Mouse (Mus musculus) brain, embryonic 14.5 days (tissue): ENCODE data around the gene Spag9. TPM values are rescaled to one million over a fixed set of nuclear protein-coding genes. Genes with fewer than 3 reads are reported as not detected.

ENCODE experiments used
- DNase-seq: peaks from one replicate; pipeline ENCODE4 v3.0.0-alpha.2; 2011; ENCODE audit warnings: low read depth
- CTCF ChIP-seq: fragments of 200-500 bp; IDR thresholded peaks from 2 replicates; pipeline ENCODE4 v1.5.1; 2012; ENCODE audit warnings: inconsistent platforms, mild to moderate bottlenecking, moderate library complexity, borderline replicate concordance; ENCODE audit not compliant: insufficient read depth, insufficient read length; ENCODE audit errors: extremely low read depth
- POLR2A ChIP-seq: fragments of 200-500 bp; IDR thresholded peaks from 2 replicates; pipeline ENCODE4 v1.6.1; 2012; ENCODE audit warnings: mild to moderate bottlenecking, inconsistent platforms, borderline replicate concordance; ENCODE audit not compliant: poor library complexity, insufficient read depth, insufficient read length, severe bottlenecking; ENCODE audit errors: extremely low read depth
- polyA plus RNA-seq: library from polyadenylated mRNA; depleted of rRNA; stranded (reverse); fragments of >200 nt; gene quantifications from 2 replicates; pipeline ENCODE4 v1.2.3, GENCODE M21; 2012

Gene Spag9
- polyA plus RNA-seq, 1 experiment: 112 TPM

DNA sequence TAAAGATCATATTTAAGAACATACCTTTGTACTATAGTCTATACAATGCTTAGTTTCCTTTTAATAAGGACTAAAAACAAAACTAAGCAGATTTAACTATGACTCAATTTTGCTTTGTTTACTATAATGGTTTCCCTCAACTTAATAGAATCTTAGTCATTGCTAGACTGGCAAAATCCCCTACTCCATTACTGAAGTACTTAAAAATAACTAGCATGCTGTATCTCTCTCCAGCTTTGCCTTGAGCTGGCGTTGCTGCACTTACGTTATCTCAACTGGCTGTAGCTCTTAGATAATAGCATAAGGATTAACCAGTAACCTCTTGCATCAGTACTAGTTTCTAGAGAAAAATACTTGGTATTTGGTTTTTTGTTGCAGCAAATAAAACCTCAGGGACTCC lies 117.9 kb downstream of the Spag9 start:
- no peak for TF ChIP-seq POLR2A
- DNase-seq: no peak

DNA sequence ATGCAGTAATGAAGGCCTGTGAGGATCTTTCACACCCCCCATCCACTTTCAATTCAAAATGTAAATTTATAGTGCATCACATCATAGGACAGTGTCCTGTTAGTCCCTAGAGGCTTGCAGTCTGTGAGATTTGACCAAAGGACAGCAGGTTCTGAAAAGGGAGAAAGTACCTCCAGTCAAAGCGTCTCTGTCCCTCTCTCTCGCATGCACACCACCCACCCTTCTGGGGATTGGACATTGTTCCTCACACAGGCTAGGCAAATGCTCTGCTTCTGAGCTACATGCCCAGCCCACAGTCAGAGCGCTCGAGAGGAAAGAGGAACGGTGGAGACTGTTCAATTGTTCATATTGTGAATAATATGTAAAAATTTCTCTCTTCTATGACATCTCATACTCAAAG lies 119.5 kb downstream of the Spag9 start:
- DNase-seq: no peak
- TF ChIP-seq CTCF (no peak), POLR2A (no peak)

DNA sequence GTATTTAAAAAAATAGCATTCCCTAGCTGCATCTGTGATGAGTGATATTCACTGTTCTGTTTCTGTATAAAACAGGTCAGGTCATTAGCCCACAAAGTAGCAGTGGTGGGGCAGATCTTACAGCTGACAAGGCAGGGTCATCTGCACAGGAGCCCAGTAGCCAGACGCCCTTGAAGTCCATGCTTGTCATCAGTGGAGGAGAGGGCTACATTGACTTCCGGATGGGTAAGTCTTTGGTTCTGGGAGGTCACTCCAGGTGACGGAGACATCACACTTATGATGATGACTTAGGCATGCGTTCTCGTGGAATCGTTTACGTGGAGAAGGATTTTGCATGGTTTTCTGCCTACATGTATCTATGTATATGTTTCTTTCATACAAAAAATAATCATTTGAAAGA lies 120.8 kb downstream of the Spag9 start:
- TF ChIP-seq CTCF: no peak
- TF ChIP-seq POLR2A: no peak
- DNase-seq: no peak

DNA sequence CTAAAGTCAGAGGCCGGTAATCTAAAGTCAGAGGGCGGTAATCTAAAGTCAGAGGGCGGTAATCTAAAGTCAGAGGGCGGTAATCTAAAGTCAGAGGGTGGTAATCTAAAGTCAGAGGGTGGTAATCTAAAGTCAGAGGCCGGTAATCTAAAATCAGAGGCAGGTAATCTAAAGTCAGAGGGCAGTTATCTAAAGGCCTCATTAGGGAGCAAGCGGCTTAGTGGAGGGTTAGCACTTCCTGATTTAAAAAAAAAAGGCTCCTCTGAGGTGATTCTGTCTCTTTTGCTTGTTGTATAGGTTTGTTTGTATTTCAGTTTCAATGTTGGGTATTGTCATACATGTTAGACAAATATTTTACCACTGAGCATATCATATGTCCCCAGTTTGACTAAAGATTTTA lies 121.9 kb downstream of the Spag9 start:
- no peak for TF ChIP-seq POLR2A
- TF ChIP-seq CTCF: no peak
- DNase-seq: no peak

DNA sequence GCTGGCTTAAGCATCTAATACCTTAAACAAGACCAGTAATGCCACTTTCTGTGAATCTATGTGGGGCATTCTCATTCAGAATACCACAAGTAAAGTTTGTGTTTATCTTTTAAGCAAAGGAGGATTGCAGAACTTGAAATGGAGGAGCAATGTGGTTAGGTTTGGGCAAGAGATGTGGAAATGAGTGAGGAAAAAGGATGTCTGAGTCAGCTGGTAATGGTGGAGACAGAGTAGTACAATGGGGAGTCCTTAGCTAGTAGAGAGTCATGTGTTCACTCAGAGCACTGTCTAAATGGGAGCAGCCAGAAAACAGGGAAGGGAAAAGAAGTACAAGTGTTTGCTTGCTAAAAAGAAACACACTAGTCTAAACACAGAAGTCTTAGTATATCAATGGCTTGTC lies 122.7 kb downstream of the Spag9 start:
- no peak for TF ChIP-seq CTCF
- TF ChIP-seq POLR2A: no peak

DNA sequence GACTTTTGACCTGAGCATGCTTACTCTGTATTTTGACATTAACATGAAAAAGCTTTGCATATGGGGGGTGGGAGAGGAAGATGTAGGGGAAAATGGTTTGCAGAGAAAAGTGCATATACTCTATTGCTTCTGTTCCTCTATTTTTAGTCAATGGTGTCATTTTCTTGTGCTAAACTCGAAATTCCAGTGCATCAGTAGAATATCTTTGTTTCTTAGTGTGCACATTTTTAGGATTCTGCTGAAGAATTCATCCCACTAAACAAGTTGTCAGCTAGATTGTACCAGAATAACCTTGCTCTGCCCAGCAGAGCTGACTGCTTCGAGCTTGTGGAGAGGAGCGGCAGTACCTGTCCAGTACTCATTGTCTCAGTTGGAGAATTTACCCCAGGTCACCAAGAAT lies 124.8 kb downstream of the Spag9 start:
- no peak for DNase-seq
- TF ChIP-seq POLR2A: no peak
- no peak for TF ChIP-seq CTCF

More for the DNA sequence above, 122.7 kb downstream of the Spag9 start:
- DNase-seq: no peak

DNA sequence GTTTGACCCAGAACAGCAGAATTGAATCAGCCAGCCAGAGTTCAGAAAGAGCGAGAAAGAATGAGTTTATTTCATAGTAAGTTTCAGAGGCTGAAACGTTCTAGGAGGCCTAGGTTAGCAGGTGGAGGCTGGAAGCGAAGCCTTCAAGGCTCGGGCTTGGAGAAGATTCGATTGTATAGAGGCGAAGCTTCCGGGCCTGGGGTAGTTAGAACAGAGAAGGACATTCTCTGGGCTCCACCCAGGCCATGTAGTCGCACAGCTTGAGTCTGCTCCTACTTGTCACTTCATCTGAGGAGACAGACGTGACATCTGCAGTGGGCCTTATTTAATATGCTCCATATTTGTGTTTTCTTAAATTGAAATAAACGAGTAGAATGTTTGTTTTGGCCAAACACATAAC lies 125.6 kb downstream of the Spag9 start:
- no peak for DNase-seq
- TF ChIP-seq POLR2A: no peak
- TF ChIP-seq CTCF: no peak

DNA sequence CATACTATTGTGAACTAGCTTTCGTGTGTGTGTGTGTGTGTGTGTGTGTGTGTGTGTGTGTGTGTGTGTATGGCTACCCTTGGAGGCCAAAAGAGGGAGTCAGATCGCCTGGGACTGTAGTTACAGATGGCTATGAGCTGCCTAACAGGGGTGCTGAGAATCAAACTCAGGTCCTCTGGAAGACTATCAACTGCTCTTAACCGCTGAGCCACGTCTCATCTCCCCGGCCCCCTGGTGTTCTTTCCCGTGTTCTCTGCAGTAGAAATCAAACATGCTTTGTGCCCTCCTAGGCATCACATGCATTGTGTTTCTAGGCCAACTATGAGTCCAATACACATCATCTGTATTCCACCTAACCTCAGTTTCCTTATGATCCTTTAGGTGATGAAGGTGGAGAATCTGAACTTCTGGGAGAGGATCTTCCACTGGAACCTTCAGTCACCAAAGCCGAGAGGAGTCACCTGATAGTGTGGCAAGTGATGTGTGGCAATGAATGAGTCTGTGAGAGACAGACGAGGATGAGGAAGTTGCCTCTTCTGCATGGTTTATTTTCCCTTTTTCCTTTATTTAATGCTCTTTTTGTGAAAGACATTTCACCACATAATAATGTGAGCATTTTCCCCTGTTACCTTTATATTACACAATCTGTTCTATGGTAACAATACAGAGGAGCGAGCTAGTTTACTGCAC lies 126.6 kb downstream of the Spag9 start:
- TF ChIP-seq POLR2A (no peak), CTCF (no peak)
- no peak for DNase-seq

DNA sequence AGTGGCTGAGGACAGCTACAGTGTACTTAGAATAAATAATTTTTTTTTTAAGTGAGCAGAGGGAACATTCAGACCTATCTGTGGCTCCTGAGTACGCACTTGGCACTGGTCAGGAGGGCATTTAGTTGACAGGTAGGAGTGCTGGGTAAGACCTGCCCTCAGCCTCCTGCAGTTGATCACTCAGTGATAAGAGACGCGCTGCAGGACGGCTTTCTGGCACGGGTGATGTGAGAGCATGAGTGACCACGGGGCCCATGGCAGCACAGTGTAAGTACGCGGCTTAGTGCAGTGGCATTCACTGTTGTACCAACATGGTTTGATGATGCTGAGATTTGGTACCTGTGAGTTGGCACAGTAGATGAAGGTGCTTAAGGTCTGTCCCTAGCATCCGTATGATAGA lies 130.8 kb downstream of the Spag9 start:
- no peak for TF ChIP-seq POLR2A

DNA sequence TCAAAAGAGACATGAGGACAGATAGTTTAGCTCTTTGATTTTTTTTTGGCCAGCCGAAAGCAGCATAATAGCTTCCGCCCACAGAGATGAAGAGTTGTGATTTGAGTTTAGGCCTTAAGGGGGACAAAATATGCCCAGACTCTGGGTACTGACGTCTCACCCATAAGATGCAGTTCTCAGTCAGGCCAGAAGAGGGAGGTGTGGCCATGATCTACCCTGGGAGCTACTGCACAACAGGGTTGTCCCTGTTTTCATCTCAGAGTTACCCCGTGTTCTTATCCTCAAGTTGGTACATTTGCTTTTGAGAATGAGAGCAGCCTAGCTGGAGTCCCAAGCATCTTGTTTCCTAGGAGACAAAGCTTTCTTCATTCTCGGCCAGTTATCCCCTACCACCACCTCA lies 132.1 kb downstream of the Spag9 start:
- TF ChIP-seq CTCF (peak; percentile 81; the same call in 1 of the 2 replicates), POLR2A (no peak)
- DNase-seq: peak; percentile 87

More for the DNA sequence above, 130.8 kb downstream of the Spag9 start:
- DNase-seq: no peak

DNA sequence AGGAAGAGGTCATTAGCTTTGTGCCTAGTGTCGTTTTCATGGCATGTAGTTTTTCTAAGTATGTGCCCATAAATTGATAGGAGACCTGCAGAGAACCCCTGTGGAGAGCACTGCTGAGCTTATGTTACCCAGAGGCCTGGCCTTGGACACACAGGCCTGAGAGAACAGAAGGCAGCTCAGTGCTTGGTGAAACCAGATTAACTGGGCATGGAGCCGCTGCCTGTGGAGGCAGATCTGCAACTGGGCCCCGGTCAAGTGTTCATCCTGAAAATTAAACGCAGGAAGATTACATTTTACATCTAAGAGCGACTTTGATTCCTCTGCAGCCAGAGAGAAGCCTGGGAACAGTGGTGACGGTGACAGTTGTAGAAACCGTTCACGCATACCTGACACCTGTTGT lies 132.6 kb downstream of the Spag9 start:
- TF ChIP-seq POLR2A (no peak), CTCF (no peak)
- no peak for DNase-seq

DNA sequence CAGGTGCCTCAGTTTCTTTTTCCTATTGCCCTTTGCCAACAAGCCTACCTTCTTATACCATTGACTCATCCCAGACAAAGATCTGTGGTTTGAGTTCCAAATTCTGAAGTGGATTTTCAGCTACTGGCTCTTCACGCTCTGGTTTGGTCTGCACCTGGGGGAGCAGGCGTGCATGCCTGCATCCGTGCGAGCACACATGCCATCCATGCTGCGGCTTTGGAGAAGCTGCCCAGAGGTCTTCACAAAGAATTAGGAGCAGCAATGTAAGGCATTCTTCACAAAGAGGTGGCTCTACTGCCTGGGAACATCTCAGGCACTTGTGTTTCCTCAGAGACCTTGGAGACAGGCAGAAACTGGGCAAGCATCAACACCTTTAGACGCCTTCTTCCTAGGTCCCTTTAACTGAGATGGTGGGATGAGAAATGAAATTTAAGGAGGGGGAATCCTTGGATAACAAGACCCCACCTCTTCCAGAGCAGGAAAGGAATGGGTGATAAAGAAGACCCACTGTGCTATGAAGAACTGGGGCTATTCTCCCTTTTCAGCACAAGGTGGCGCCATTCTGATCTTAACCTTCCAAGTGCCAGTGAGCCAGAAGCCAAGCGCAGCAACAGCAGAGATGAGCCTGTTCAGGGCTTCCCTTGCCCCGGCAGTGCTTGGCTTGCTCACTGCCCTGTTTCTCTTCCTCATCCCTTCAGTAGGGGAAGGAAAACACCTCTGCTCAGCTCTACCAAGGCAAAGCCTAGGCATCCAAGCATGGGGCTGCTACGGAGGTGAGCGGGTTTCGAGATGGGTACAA lies 133.6 kb downstream of the Spag9 start:
- peak; percentile 90 for DNase-seq
- TF ChIP-seq POLR2A (no peak), CTCF (peak; percentile 82)
